Mouse (Mus musculus) brain, adult 2 months (tissue): ENCODE data around the gene Nfyc.
A peak's percentile ranks its signal among the peaks of the same experiment; 100 is the strongest.

Experiments
- DNase-seq: peaks from one replicate; pipeline ENCODE4 v3.0.0; 2011; ENCODE audit warnings: low read depth, low spot score

Gene Nfyc

DNA sequence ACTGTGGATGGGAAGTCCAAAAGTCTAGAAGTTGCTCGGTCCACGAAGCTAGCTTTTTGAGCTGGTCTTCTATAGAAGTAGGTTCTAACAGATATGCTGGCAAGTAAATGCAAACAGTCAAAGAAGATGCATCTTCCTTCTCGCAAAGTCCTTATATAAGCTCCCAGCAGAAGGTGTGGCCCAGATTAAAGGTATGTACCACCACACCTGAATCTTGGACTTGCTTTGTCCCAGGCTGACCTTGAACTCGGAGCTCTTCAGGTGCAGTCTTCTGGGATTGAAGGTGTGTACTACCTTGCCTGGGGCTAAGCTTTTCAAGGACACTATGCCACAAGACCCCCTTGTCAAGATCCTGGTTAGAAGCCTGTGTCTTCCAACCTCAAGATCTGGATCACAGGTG, at the start of gene Nfyc:
Gene Nfyc, minus strand, starts transcription at position 101 of the 400 bp plus-strand sequence.
- no peak for DNase-seq

DNA sequence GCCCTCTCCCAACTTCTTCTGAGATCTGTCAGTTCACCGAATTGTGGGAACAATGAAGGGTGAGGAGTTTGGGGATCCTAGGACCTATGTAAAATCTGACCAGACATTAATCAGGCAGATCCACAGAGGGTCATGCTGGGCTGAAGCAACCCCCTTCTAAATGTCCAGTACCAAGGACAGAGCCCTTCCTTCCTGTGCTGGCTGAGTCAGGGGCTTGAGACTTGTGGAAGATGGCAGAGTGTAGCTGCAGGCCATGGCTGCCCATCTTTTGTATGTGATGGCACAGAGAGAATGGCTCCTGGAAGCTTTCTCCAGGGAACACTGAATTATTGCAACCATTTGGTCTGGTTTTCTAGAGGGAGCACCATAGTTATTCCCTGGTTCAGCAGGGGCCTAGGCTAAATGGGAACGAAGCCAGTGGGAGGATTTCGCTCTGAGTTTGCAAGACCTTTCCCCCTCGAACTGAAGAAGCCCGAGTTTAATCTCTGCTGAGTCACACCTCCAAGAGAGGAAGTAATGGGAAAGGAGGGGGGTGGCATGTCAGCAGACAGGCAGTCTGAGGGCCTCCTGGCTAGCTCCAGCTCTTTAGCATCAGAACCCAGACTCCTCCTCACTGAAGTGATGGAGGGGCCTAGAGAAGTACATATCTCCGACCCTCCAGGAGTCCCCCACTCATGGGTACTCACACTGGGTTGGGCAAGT, 49.5 kb upstream of the Nfyc start:
- peak; percentile 79 for DNase-seq

DNA sequence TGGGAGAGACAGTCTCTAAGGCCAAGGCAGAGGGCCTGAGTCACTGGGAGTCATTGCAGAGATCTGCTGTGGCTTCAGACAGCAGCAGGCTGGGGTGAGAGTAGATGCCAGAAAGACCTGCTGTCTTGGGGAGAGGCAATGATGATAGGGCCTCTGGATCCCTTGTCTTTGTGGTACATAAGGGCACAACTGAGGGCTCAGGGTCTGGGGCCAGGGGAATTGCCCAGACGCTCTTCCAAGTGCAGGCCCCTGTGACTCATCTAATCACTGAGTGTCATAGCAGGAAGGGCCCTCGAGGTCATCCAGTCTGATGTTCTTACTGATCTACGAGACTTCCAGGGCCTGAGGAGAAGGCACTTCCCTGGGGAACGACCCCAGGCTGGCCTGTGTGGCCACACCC, 48.0 kb upstream of the Nfyc start:
- no peak for DNase-seq

DNA sequence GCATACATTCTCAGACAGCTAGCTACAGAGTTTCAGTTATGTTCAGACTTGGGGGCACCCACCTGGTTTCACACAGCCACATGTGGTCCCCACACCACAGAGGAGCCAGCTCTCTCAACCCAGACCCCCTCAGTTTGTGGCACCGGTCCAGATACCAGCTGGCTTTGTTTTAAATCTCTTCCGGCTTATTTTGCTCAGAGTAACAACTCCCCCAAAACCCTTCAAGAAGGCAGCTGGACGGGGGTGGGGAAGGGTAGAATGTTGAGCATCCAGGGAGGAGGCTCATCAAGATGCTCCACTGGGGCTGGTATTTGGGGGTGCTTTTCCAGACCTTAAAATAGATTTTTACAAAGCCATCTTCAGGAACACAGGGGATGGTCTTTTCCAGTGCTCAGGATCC, 47.4 kb upstream of the Nfyc start:
- peak; percentile 86 for DNase-seq

DNA sequence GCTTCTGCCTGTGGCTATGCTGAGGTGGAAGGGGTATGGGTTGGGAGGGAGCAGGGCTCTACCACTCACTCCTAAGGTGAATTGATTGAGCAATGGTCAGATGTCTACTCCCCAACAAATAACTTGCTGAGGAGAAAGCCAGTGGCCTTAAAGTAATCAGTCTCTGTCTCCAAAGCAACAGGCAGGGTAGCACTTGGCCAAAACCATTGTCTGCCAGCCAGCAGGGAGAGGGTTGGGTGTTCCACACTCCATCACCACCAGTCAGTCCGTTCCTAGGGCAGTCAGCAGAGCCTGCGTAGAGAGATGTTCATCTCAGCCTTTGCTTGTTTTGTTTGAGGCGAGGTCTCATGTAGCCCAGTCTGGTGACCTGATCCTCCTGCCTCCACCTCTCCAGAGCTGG, 44.6 kb upstream of the Nfyc start:
- DNase-seq = peak; percentile 55

DNA sequence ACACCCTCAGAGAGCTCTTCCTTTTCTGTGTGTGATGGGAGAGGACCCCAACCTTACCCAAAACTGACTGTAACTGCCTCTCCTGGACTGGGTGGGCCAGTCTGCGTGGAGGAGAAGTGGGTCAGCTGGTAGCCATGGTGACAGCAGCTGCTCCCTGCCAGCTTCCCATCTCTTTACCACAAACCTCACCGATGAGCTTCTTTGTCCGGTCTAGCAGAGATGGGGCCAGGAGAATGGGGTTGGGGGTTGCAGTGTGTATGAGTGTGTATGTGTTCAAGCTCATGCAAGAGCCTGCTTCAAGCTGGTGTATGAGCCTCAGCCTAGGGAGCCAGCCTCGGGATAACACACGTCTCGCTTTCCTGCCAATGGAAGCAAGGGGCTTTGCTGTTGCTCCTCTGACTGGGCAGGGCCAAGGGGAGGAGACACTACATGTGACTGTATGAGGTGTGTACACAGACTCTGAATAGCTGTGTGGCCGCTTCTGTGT, 38.9 kb upstream of the Nfyc start:
- peak; percentile 64 for DNase-seq

DNA sequence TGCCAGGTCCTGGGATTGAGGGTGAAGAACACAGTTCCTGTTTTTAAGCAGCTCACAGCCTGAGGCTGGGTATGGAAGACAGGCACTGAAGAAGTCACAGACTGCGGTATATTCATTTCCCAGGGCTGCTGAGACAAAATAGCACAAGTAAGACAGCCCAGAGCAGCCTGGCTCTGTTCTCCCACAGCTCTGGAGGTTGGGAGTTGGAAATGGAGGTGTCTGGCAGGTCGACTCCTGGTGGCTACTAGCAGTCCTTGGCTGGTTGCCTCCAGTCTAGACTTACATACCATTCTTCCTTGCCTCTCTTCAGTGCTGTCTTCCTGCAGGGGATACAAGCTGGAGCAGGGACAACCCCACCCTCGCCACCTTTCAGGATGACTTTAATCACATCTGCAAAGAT, 37.6 kb upstream of the Nfyc start:
- peak; percentile 60 for DNase-seq

DNA sequence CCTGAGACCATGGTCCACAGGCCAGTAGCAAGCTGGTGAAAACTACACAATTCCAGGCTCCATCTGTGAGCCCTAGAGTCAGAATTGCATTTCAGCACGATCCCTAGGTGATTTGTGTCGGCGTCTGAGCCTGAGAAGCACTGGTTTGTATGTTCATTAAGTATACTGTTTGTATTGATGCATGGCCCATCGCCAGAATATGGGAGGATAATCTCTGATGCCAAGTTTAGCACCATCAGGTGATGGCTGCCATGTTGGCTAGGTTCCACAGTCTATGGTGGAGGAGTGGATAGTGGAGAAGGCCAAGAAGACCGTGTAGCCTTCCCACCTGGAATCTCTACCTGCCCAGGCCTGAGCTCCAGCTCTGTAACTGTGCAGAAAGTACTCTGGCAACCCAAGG, 36.9 kb upstream of the Nfyc start:
- peak; percentile 59 for DNase-seq

DNA sequence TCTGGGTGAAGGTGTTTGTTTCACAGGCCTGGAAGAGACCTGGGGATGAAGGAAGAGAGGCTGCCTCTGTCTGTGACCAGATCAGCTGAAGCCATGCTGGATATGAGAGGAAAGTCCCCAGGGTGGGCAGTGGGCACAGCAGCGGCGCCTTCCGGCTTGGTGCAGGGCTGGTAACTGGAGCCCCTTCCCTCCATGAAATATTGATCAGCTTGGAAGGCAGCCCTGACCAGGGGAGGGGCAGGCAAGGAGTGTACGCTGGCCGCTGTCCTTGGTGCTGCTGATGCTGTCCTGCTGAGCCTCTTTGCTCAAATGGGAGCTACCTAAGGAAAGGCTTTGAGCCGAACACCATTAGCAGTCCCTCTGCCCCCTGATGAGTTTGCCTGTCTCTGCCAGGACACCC, 34.8 kb upstream of the Nfyc start:
- DNase-seq = no peak

DNA sequence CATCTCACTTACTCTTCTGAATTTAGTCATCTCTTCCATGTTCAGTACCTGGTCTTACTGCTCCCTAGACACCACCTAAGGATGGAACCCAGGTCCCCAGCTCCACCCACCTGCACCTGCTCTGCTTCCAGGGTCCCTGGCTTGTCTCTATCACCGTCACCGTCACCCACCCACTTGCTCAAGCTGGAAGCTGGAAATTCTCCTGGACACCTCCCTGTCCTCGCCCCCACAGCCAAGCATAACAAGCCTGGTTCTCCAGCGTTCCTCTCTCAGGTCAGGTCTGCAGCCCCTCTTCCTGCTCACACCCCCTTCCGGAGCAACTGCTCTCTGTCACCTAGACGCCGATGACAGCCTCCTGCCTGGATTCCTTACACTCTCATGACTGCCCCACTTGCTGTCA, 28.5 kb upstream of the Nfyc start:
- peak; percentile 76 for DNase-seq

DNA sequence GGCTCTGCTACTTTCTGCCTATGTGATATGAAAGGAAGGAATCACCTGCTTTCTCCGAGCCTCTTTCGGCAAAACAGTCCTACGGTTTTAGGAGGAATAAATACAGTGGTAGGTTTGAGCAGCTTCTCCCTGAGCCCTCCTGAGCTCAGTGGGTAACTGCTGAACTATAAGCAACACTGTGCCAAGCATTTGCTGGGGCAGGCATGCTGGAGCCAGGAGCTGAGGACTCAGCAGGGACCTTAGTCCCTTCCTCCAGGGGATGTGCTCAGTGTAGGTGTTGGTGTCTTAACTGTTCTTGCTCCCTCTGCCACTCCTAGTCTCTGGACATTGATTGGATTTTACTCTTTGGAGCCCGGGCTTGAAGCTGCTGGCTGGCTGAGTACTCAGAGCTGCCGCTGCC, 25.0 kb upstream of the Nfyc start:
- no peak for DNase-seq

DNA sequence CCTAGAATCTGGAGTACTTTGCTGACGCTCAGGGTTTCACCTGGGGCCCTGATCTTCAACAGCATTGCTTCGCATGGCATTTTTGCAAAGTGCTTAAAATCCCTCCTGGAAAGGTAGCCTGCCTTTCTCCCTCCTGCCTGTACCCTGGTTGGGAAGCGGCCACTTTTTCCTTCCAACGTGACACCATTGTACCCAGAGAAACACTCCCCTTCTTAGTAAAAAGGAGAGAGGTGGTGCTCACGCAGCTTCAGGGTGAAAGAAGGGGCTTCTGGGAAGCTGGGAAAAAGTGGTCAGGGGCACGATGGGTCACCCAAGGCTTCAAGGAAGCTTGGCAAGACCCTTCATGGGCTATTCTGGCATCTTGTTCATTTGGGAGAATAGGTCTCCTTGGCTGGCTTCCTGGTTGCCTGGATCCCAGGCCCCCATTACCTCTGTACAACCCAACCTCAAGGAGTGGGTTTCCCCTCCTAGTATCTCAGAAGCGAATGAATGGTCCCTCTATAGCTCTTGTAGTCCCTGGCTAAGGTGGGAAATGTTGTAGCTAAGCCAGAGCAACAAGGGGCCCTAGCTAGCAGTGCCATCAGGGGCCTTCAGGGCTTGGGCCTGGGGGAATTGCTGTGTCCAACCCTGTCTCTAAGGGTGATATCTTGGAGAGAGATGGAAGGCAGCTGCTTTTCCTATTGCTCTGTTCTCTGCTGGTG, 24.1 kb upstream of the Nfyc start:
- DNase-seq = no peak

DNA sequence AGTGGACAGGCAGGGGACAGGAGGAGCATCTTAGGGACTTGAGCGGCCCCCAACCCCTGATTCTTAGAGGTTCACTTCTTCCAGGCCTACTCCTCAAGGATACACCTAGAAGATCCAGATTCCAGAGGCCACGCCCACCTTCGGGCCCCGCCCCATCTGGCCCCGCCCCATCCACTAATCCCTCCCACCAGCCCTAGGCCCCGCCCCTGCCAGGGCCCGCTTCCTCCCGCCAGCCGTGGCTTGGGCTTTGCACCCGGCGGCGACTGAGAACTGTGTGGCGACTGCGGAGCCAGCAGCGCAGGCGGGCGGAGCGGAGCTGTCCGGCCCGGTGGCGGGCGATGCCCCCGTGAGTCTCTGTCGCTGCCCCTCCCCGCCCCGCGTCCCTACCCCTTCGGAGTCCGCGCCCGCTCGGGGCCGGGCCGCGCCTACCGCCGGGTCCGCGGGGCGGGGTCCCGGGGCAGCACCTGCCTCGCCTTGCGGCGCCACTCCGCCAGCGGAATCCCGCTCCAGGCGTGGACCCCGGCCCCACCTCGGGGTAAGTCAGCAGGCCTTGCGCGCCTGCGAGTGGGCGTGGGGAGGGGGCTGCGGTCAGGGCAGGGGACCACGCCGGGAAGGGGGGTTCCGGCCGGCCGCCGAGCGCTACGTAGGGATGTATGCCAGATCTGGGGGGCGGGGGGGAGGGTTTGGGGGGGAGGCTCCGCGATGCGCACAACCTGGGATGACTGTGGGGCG, 23.4 kb upstream of the Nfyc start, which contains the start of gene Rims3:
Gene Rims3, plus strand, starts transcription at position 229 of the 732 bp plus-strand sequence.
- peak; percentile 76 for DNase-seq

DNA sequence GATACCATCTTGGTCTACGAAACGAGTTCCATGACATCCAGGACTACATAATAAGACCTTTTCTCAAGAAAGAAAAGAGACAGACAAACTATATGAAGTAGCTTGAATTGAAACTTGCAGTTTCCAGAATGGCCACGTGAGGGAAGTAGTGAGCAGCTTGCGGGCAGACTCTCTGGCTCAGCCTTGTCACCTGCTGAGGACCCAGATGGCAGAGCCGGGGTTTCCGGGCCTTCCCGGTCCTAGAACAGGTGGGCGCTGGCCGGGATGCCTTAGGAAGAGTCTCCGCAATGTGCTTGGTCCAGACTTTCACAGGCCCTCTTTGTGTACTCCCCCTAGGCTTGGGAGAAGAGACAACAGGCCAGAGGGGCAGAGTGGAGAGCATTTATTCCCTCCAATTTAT, 19.6 kb upstream of the Nfyc start:
- peak; percentile 96 for DNase-seq

DNA sequence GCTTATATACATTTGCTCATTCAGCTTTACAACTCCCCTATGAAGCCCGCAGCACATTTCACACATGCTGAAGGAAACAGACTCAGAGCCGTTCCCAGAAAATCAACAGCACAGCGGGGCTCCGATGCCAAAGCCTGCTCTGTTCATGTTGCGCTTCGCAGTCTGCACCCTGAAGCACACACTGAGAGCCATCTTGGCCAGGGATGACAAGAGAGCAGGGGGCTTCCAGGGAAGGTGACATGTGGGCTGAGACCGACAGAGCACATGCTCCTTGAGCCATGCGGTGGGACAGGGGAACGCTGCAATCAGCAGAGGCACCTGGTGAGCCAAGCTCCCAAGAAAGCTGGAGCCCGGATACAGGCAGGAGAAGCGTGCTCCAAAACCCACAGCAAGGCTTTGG, 18.1 kb upstream of the Nfyc start:
- DNase-seq = no peak

DNA sequence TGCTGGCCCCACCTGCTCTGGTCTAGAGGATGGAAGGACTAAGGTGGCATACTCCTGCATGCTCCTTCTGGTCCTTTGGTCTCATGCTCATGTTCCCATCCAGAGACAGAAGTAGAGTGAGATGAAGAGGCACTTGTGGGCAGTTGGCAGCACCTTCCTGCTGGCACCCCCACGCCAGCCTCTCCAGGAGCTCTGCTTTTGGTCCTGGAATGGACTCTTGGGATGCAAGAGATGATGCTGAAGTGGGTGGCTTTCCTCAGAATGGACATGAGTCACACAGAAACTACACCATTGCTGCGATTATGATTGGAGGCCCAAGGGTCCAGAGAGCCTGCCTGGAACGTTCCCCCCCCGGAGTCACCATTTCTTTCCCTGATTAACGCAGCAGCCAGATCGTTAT, 17.5 kb upstream of the Nfyc start:
- DNase-seq = peak; percentile 68

DNA sequence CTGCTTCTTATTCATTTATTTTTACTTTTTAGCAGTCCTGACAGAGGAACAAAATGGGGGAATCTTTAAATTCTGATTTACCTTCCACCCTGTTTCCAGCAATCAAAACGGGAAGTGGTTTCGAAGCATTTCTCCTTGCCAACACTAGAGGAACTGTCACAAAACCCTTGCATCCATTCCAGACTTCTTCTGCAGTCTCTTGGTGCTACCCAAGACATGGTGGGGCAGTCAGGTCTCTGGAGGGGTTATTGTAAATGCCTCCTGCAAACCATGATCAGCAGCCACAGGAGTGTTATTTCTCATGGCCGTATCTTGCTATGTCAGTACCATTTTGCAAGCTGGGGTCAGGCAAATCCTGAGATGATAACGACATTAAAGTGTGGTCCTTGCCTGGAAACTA, 13.7 kb upstream of the Nfyc start:
- DNase-seq = no peak

DNA sequence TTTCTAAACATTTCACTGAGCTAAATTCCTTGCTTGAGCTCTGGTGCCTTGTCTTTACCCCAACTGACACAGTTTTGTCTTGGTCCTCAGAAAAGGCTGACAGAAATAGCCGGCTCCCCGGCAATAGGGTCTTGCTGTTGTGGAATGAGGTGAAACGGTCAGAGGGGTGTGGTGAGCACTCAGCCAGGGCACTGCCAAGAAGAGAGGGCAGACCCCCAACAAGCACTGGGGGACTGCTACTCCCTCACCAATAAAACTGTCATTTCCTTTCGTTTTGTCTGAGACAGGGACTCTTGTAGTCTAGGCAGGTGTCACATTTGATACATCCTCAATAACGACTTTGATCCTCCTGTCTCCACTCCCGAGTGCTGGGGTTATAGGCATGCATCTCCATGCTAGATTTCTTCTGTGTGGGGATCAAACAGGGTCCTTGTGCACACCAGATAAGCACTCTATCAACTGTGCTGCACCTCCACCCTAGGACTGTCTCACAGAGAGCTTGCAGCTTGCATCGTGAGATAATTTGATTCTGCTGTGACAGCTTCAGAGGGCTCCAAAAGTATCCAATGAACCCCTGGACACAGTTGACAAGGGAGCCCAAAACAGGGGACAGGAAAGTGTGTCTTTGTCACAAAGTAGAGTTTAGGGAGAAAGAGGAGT, 13.2 kb upstream of the Nfyc start:
- DNase-seq = no peak

DNA sequence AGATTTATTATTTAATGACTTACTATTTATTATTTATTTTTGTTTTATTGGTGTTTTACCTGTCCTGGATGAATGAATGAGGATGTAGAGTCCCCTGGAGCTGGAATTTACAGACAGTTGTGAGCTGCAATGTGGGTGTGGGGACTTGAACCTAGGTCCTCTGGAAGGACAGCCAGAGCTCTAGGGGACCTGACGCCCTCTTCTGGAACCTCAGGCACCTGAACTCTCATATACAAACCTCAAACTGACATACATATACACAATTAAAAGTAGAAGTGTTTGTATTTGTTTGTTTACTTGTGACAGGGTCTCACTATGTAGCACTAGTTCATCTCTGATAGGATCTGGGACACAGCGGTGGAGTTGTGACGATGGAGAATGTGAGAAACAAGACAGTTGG, 10.0 kb upstream of the Nfyc start:
- no peak for DNase-seq

DNA sequence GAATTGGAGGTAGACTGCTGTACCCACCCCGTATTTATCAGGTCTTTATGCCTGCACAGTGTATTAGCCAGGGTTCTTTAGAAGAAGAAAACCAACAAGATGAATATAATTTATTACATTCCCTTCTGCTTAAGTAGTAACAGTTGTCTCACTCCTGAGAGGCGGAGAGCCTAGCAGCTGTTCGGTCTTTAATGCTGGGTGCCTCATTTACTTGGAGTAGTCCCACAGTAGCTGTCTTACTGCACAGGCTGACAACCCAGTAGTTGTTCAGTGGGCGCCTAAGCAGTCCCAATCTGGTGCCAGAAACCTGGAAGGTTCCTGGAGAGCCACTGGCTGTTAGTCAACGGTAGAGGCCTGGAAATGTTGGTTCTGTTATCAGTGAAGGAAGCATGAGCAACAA, 605 bp downstream of the Nfyc start:
- DNase-seq = peak; percentile 68

DNA sequence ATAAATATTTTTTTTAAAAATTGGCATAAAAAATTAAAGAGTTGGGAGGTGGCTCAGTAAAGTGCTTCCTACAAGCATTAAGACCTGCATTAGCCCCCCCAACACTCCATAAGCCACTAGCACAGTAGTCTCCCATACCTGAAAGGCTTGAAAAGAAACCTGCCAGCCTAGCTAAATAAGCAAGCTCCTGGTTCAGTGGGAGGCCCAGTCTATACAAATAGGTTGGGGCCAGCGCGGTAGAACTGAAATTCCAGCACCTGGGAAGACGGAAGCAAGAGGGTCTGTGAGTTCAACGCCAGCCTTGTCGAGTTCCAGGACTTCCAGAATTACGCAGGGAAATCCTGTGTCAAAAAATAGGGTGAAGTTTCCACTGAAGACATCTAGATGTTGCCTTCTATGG, 5.0 kb downstream of the Nfyc start:
- no peak for DNase-seq
